Comparison of ENCODE assay signal across 24 mouse cellular contexts in the genomic region with DNA sequence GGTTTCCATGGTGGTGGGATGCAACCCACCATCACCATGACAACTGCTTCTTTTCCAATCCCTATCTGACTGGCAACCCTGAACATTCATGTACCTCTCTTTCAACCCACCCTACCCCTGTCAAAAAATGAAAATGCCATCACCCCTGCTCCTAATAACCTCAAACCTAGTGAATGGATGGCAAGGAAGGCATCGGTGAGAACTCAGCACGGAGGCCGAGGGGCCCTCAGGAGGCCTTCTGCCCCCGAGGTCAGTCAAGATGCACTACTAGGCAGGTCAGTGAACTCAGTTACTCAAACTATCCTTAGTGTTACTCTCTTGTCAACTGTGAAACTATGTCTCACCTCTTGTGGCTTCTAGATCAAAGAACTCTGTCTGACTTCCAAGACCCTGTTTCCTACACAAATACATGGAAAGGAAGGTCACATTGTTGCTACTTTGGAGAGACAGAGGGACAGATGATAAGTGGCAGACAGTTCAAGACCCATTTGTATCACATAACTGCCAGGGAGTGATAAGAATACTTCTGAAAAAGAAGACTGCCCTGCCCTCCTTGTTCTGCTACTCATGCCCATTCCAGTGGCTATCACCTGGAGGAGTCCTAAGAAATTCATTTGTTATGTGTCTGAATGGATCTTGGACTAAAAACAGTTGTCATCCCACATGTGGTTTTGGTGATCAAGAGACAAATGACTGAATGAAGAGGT.
DNase-seq lines count a peak whose midpoint lies in the region; ATAC-seq and TF ChIP-seq lines count a peak whose summit lies in the region.
"Had no signal": no experiment of that assay in that cellular context is flagged by ENCODE, and none has a peak within 500 bp of the region (broad histone marks: within the 10 kb centered on the region; RNA-seq: fewer than 3 reads in every experiment).

No protein-coding gene starts in this region.

- peak overlapping the region; percentile 60; the same call in 1 of the 2 replicates for H3K27ac ChIP-seq in layer of hippocampus, adult 2 months
- H3K27ac ChIP-seq in liver, embryonic 15.5 days (replicated peaks), result peak overlapping the region; percentile 51; the same call in 1 of the 2 replicates
- H3K27ac ChIP-seq: embryonic facial prominence, embryonic 13.5 days; forebrain, embryonic 10.5 days; forebrain, embryonic 15.5 days; heart, adult 2 months; heart, embryonic 15.5 days; hindbrain, embryonic 10.5 days; hindbrain, embryonic 14.5 days had no signal

- no peak for TF ChIP-seq CTCF in layer of hippocampus, adult 2 months (conservative IDR thresholded peaks at IDR 0.05)
- TF ChIP-seq CTCF in lung, adult 2 months (IDR thresholded peaks at IDR 0.05; ENCODE audit: insufficient read depth, low read length), result no peak

- H3K9me3 ChIP-seq in liver, embryonic 15.5 days (replicated peaks), result no peaks in the 10 kb centered on the region
- H3K9me3 ChIP-seq: embryonic facial prominence, embryonic 13.5 days; forebrain, embryonic 10.5 days; forebrain, embryonic 15.5 days; heart, embryonic 15.5 days; hindbrain, embryonic 10.5 days had no signal

- WGBS in liver, embryonic 15.5 days (ENCODE audit: insufficient replicate concordance), result 64% methylated on average over 4 of the region's 4 CpGs
- WGBS in lung, adult 2 months, result 74% methylated on average over 4 of the region's 4 CpGs

- H3K9ac ChIP-seq in liver, embryonic 15.5 days, result no peak overlapping the region
- H3K9ac ChIP-seq: embryonic facial prominence, embryonic 13.5 days; forebrain, embryonic 15.5 days; heart, embryonic 15.5 days; hindbrain, embryonic 14.5 days had no signal

- no peak for DNase-seq in layer of hippocampus, adult 2 months (ENCODE audit: low spot score in 2 of 2)
- no peak for DNase-seq in layer of hippocampus, postnatal 25 days (ENCODE audit: extremely low spot score in 1 of 2, low spot score in 1 of 2)
- no peak for DNase-seq in lung, adult 2 months
- DNase-seq: adrenal gland, adult 2 months; adrenal gland, postnatal 25 days; cerebellum, adult 11 months; cerebellum, adult 8-10 months; cerebellum, postnatal 14 days; gastrocnemius, postnatal 10 days; heart, adult 2 months had no signal

- H3K4me3 ChIP-seq in layer of hippocampus, adult 2 months, result no peak overlapping the region
- no peak overlapping the region for H3K4me3 ChIP-seq in liver, embryonic 15.5 days (replicated peaks)
- H3K4me3 ChIP-seq in lung, adult 2 months (replicated peaks; ENCODE audit: extremely low read depth, low read depth, low read length), result no peak overlapping the region
- H3K4me3 ChIP-seq: embryonic facial prominence, embryonic 13.5 days; forebrain, embryonic 10.5 days; forebrain, embryonic 15.5 days; heart, adult 2 months; heart, embryonic 15.5 days; hindbrain, embryonic 10.5 days had no signal

- H3K27me3 ChIP-seq in liver, embryonic 15.5 days, result no peaks in the 10 kb centered on the region
- H3K27me3 ChIP-seq: CH12.LX; embryonic facial prominence, embryonic 13.5 days; forebrain, embryonic 15.5 days; heart, embryonic 15.5 days had no signal

- peaks cover 15% of the 10 kb centered on the region for H3K4me1 ChIP-seq in liver, embryonic 15.5 days (replicated peaks)
- no peaks in the 10 kb centered on the region for H3K4me1 ChIP-seq in lung, adult 2 months (ENCODE audit: control insufficient read depth, insufficient read depth, low read length)

- H3K36me3 ChIP-seq in liver, embryonic 15.5 days (replicated peaks), result no peaks in the 10 kb centered on the region
- H3K36me3 ChIP-seq: embryonic facial prominence, embryonic 13.5 days; forebrain, embryonic 10.5 days; forebrain, embryonic 15.5 days; heart, embryonic 15.5 days; hindbrain, embryonic 10.5 days had no signal

- ATAC-seq in erythroid progenitor cell, adult 5-6 weeks (replicated peaks; ENCODE audit: low FRiP score, poor library complexity, severe bottlenecking), result peak; percentile 65
- ATAC-seq in liver, embryonic 15.5 days (ENCODE audit: insufficient read depth), result peak; percentile 76
- ATAC-seq in megakaryocyte-erythroid progenitor cell, adult 5-6 weeks (replicated peaks; ENCODE audit: low FRiP score, low TSS enrichment, poor library complexity, severe bottlenecking), result peak; percentile 54
- no peak for ATAC-seq in inflammation-experienced regulatory T-cells, adult 6 months
- ATAC-seq: activated CD4-positive, CD25-positive, alpha-beta regulatory T cell, adult 4 months; forebrain, embryonic 15.5 days; Patski had no signal

- no peak for TF ChIP-seq POLR2A in lung, adult 2 months (IDR thresholded peaks at IDR 0.05; ENCODE audit: borderline replicate concordance, extremely low read depth, low read depth, low read length)

- H3K4me2 ChIP-seq in liver, embryonic 15.5 days, result 0 out of 2 replicates have a peak overlapping the region, but pooled peaks have one; percentile 1
- H3K4me2 ChIP-seq: embryonic facial prominence, embryonic 13.5 days; forebrain, embryonic 15.5 days; heart, embryonic 11.5 days; heart, embryonic 15.5 days; hindbrain, embryonic 14.5 days had no signal
